Mouse (Mus musculus) ES-E14 (cell line): ENCODE measurements around the gene Epb41l5.

ENCODE experiments used
- CHD2 ChIP-seq: IDR thresholded peaks from 2 replicates; pipeline ENCODE4 v1.6.1; 2014; ENCODE audit warnings: mild to moderate bottlenecking, low read depth, low read length, inconsistent platforms
- HCFC1 ChIP-seq: IDR thresholded peaks from 2 replicates; pipeline ENCODE4 v1.6.1; 2012; ENCODE audit warnings: low read length, inconsistent platforms, borderline replicate concordance; ENCODE audit not compliant: insufficient read depth
- MAFK ChIP-seq: IDR thresholded peaks from 2 replicates; pipeline ENCODE4 v1.6.1; 2014; ENCODE audit warnings: mild to moderate bottlenecking, low read depth, low read length, inconsistent platforms; ENCODE audit not compliant: insufficient read depth
- ZC3H11A ChIP-seq: IDR thresholded peaks from 2 replicates; pipeline ENCODE4 v1.6.1; 2012; ENCODE audit warnings: low read depth, mild to moderate bottlenecking, inconsistent platforms, low read length, borderline replicate concordance

- TF ChIP-seq HCFC1 (no peak), MAFK (no peak), ZC3H11A (no peak), CHD2 (no peak)
Measured at GRCm38 (mm10) chr1:119681663-119682213, 32.9 kb upstream of the Epb41l5 start.
